Mouse (Mus musculus) ES-E14 (cell line): ENCODE measurements at regions not wholly inside any gene's neighbourhood (a gene's known extent, or its start where the extent isn't known, plus 50 kb on each side); places are given as distances from the start of the nearest gene placed in this dataset.

Source experiments
- HCFC1 ChIP-seq: IDR thresholded peaks from 2 replicates; pipeline ENCODE4 v1.6.1; 2012; ENCODE audit warnings: low read length, inconsistent platforms, borderline replicate concordance; ENCODE audit not compliant: insufficient read depth
- MAFK ChIP-seq: IDR thresholded peaks from 2 replicates; pipeline ENCODE4 v1.6.1; 2014; ENCODE audit warnings: mild to moderate bottlenecking, low read depth, low read length, inconsistent platforms; ENCODE audit not compliant: insufficient read depth
- ZNF384 ChIP-seq: IDR thresholded peaks from 2 replicates; pipeline ENCODE4 v1.6.1; 2012; ENCODE audit warnings: low read depth, low read length, inconsistent platforms

DNA sequence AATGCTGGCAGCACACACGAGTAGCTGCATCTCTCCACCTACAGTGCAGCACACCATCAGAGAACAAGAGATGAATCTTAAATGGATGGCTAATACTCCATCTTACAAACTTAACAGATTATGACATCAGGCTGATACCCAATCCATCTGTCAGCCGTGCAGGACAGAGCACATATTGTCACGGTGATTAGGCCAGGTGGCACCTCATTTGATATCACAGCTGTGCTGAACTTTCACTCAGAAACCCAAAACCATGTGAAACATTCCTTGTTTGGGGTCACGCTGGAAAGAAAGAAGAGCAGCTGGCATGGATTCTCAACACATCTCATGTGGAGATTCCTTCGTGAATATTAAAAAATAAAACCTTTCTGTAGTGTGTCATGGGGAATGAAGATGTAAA, 911.4 kb upstream of the Adgrl2 start:
- no peak for TF ChIP-seq ZNF384
- no peak for TF ChIP-seq HCFC1
- no peak for TF ChIP-seq MAFK
